Mouse (Mus musculus): ENCODE measurements around the gene Crip1. TPM values are rescaled to one million over a fixed set of nuclear protein-coding genes. Genes with fewer than 3 reads are reported as not detected.
A peak's percentile ranks its signal among the peaks of the same experiment; 100 is the strongest.

Crip1 gene
- polyA plus RNA-seq, 1 experiment = 39.8 TPM

GRCm38 (mm10) chr12:113176960-113177725 is 31.0 kb downstream of the Crip1 start:
- no peak overlapping the region for H3K4me3 ChIP-seq (replicated peaks)
- H3K4me1 ChIP-seq = no peaks in the 10 kb centered on the region
- peaks cover 42% of the 10 kb centered on the region for H3K27me3 ChIP-seq (replicated peaks)
- no peaks in the 10 kb centered on the region for H3K9me3 ChIP-seq
- H3K36me3 ChIP-seq (replicated peaks; ENCODE audit: low read length) = no peaks in the 10 kb centered on the region
- TF ChIP-seq FLI1 (IDR thresholded peaks at IDR 0.05; ENCODE audit: low read length) (no peak), GATA1 (IDR thresholded peaks at IDR 0.05; ENCODE audit: borderline replicate concordance, low read length) (no peak)

- peaks cover 7% of the 10 kb centered on the region for H3K4me1 ChIP-seq
- H3K27me3 ChIP-seq (replicated peaks) = peaks cover 53% of the 10 kb centered on the region
- no peaks in the 10 kb centered on the region for H3K36me3 ChIP-seq (replicated peaks; ENCODE audit: low read length)
- no peak overlapping the region for H3K4me3 ChIP-seq (replicated peaks)
- TF ChIP-seq GATA1 (IDR thresholded peaks at IDR 0.05; ENCODE audit: borderline replicate concordance, low read length) (no peak), FLI1 (IDR thresholded peaks at IDR 0.05; ENCODE audit: low read length) (no peak)
- no peaks in the 10 kb centered on the region for H3K9me3 ChIP-seq
These were observed 34.9 kb downstream of the Crip1 start for GRCm38 (mm10) chr12:113181020-113181419.

DNA sequence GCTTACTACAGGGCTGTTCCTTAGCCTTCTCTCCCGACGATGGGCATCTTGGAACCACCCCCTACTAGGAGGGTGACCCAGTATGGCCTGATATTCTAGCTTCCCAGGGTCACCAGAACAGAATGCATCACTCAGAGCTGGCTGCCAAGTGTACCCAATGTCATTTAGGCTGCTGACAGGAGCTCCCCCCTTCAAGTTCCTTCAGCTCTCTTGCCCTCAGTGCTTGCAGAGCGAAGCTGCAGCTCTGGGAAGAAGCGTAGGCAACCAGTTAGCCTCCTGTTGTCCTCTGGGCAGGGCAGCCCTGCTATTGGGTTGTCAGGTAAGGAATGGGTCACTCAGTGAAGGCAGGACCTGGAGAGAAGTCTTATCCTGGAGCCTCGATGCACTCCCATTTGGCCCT is 38.8 kb downstream of the Crip1 start:
- TF ChIP-seq GATA1 (IDR thresholded peaks at IDR 0.05; ENCODE audit: borderline replicate concordance, low read length) (no peak), FLI1 (IDR thresholded peaks at IDR 0.05; ENCODE audit: low read length) (no peak)
- H3K27me3 ChIP-seq (replicated peaks) = peaks cover 75% of the 10 kb centered on the region
- H3K4me3 ChIP-seq (replicated peaks) = no peak overlapping the region
- peaks cover 26% of the 10 kb centered on the region for H3K4me1 ChIP-seq
- H3K36me3 ChIP-seq (replicated peaks; ENCODE audit: low read length) = no peaks in the 10 kb centered on the region
- peaks cover 18% of the 10 kb centered on the region for H3K9me3 ChIP-seq

GRCm38 (mm10) chr12:113185442-113186291 is 39.6 kb downstream of the Crip1 start, which contains the start of gene Tmem121:
Gene Tmem121 (plus strand): TSS chr12:113185930.
- H3K9me3 ChIP-seq = peaks cover 18% of the 10 kb centered on the region
- H3K4me3 ChIP-seq (replicated peaks) = peak within 1 kb of the TSS; percentile 62
- H3K27me3 ChIP-seq (replicated peaks) = peaks cover 82% of the 10 kb centered on the region
- H3K36me3 ChIP-seq (replicated peaks; ENCODE audit: low read length) = no peaks in the 10 kb centered on the region
- no peak for TF ChIP-seq GATA1 (IDR thresholded peaks at IDR 0.05; ENCODE audit: borderline replicate concordance, low read length)
- TF ChIP-seq FLI1 (IDR thresholded peaks at IDR 0.05; ENCODE audit: low read length) = no peak
- peaks cover 26% of the 10 kb centered on the region for H3K4me1 ChIP-seq

DNA sequence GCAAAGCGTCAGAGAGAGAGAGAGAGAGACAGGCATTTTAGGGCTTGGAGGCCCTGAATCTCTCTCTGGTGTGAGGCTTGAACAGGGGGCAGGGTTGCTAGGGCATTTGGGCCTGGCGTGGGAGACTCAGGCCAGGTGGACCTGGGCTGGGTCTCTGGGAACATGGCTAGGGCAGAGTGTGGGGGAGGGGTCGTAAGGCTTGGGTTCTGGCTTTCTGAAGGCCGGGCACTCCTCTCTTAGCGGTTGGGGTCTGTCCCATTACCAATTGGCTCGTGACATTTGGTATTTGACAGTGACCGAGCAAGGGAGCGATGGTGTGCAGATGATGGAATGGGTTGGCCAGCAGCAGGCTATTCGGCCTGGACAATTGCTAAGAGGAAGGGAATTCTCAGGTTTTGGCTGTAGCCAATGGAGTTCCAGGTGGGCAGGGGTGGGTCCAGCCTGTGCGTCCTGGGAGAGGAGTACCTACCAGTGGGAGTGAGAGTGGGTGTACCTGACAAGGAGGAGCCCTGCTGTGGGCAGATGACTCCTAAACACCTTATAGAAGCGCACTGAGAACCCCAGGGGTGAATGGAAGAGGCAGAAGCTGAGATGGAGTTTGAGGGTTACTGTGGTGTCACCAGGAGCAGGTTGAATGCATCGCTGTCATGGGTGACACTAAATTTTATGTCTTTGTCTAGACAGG is 40.4 kb downstream of the Crip1 start:
- H3K4me1 ChIP-seq = peaks cover 26% of the 10 kb centered on the region
- H3K36me3 ChIP-seq (replicated peaks; ENCODE audit: low read length) = no peaks in the 10 kb centered on the region
- H3K4me3 ChIP-seq (replicated peaks) = no peak overlapping the region
- TF ChIP-seq FLI1 (IDR thresholded peaks at IDR 0.05; ENCODE audit: low read length) (no peak), GATA1 (IDR thresholded peaks at IDR 0.05; ENCODE audit: borderline replicate concordance, low read length) (no peak)
- H3K27me3 ChIP-seq (replicated peaks) = peaks cover 90% of the 10 kb centered on the region
- peaks cover 18% of the 10 kb centered on the region for H3K9me3 ChIP-seq

DNA sequence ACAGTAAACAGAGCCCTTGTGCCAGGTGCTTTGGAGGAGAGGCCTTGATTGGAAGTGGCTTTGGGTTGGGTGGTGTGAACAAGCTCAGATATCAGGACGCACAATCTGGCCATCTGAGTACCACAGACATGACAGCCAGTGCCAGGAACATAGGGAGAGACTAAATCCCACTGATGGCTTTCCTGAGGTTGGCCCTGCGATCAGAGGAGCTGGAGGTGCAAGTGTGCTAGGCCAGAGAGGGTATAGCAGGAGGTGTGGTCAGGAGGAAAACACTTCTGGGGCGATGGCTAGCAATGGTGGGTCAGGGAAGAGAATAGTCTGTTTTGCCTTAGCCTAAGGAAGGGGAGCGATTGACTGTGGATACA is 40.9 kb downstream of the Crip1 start:
- Histone ChIP-seq H3K36me3 (replicated peaks; ENCODE audit: low read length) (no peaks in the 10 kb centered on the region), H3K27me3 (replicated peaks) (peaks cover 93% of the 10 kb centered on the region), H3K4me1 (peaks cover 26% of the 10 kb centered on the region), H3K9me3 (peaks cover 18% of the 10 kb centered on the region), H3K4me3 (replicated peaks) (no peak overlapping the region)
- no peak for TF ChIP-seq FLI1 (IDR thresholded peaks at IDR 0.05; ENCODE audit: low read length)
- no peak for TF ChIP-seq GATA1 (IDR thresholded peaks at IDR 0.05; ENCODE audit: borderline replicate concordance, low read length)

DNA sequence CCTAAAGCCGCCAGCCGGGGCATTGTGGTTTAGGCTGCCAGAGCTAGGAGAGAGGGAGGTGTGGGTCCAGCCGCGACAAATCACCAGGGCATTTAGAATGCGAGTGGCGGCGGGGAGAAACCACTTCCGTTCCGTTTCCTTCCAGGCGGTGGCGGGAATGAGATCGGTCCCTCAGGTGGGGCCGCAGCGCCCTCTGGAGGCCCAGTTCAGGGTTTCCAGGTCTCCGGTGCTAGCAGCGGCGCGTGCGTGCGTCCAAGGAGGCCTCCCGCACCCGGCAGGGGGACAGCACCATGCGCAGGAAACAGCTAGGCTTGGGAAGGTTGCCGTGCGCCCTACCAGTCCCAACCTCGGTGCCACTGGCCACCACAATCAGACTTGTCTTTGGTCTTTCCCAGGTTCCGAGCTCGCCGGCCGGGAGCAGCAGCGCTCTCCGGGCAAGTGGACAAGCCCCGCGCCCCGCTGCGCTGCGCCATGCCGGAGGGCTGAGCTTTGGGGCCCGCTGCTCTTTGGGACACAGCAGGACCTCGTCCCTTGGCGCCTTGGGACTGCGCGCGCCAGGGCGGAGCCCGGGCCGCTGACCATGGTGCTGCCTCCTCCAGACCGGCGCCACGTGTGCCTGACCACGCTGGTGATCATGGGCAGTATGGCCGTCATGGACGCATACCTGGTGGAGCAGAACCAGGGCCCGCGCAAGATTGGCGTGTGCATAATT is 41.6 kb downstream of the Crip1 start:
- no peaks in the 10 kb centered on the region for H3K36me3 ChIP-seq (replicated peaks; ENCODE audit: low read length)
- peaks cover 26% of the 10 kb centered on the region for H3K4me1 ChIP-seq
- H3K27me3 ChIP-seq (replicated peaks) = peaks cover 96% of the 10 kb centered on the region
- peak overlapping the region; percentile 73 for H3K4me3 ChIP-seq (replicated peaks)
- TF ChIP-seq GATA1 (IDR thresholded peaks at IDR 0.05; ENCODE audit: borderline replicate concordance, low read length) = no peak
- TF ChIP-seq FLI1 (IDR thresholded peaks at IDR 0.05; ENCODE audit: low read length) = no peak
- peaks cover 18% of the 10 kb centered on the region for H3K9me3 ChIP-seq

DNA sequence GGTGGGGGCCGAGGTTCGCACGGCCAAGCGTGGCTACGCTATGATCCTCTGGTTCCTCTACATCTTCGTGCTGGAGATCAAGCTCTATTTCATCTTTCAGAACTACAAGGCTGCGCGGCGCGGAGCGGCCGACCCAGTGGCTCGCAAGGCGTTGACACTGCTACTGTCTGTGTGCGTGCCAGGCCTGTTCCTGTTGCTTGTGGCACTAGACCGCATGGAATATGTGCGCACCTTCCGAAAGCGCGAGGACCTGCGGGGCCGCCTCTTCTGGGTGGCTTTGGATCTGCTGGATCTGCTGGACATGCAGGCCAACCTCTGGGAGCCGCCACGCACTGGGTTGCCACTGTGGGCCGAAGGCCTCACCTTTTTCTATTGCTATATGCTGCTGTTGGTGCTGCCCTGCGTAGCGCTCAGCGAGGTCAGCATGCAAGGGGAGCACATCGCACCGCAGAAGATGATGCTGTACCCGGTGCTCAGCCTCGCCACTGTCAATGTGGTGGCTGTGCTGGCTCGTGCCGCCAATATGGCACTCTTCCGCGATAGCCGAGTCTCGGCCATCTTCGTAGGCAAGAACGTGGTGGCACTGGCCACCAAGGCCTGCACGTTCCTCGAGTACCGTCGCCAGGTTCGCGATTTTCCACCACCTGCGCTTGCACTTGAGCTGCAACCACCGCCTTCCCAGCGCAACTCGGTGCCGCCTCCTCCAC is 42.4 kb downstream of the Crip1 start:
- Histone ChIP-seq H3K36me3 (replicated peaks; ENCODE audit: low read length) (no peaks in the 10 kb centered on the region), H3K4me1 (peaks cover 26% of the 10 kb centered on the region), H3K4me3 (replicated peaks) (peak overlapping the region; percentile 70), H3K9me3 (peaks cover 18% of the 10 kb centered on the region), H3K27me3 (replicated peaks) (peaks cover 97% of the 10 kb centered on the region)
- TF ChIP-seq FLI1 (IDR thresholded peaks at IDR 0.05; ENCODE audit: low read length) (no peak), GATA1 (IDR thresholded peaks at IDR 0.05; ENCODE audit: borderline replicate concordance, low read length) (no peak)
